9 mouse cellular contexts compared by ENCODE assay signal in the genomic region with DNA sequence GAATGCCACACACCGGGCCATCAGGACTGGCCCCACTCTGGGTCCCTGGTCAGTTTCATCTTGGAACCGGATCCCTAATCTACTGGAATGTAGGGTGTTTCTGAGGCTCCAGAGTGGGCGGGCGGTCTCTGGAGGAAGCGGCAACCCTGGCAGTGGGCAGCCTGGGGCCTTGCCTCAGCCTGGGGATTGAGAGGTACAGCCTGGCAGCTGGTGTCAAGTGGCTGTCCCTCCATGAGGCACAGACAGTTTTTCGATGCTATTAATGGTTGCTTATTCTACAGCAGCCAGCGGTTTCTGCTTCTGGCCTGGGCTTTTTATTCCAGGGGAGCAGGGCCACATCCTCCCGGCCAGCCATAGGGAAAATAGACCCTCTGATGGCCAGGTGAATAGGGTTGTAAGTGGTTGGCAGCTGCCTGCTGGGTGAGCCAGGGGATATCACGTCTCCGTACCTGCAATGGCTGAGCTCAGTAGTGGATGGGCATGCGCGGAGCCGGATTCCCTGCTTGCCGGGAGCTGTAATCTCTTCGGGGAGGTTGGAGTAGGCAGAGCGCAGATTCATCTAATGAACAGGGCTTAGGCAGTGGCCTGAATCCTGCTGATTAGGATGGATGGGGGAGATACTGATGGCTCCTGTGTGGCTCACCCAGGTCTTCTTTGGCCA. TPM values are rescaled to one million over a fixed set of nuclear protein-coding genes. Genes with fewer than 3 reads are reported as not detected.
DNase-seq lines count a peak whose midpoint lies in the region; ATAC-seq and TF ChIP-seq lines count a peak whose summit lies in the region.
"Had no signal": no experiment of that assay in that cellular context is flagged by ENCODE, and none has a peak within 500 bp of the region (broad histone marks: within the 10 kb centered on the region; RNA-seq: fewer than 3 reads in every experiment).

No protein-coding gene starts in this region.

- H3K27me3 ChIP-seq in heart, embryonic 10.5 days (ENCODE audit: insufficient read depth, poor library complexity, severe bottlenecking), result no peaks in the 10 kb centered on the region
- H3K27me3 ChIP-seq in hindbrain, embryonic 11.5 days (ENCODE audit: control insufficient read depth, insufficient read depth, low read length), result no peaks in the 10 kb centered on the region
- H3K27me3 ChIP-seq in midbrain, postnatal 0 days (ENCODE audit: insufficient read depth, low read length), result no peaks in the 10 kb centered on the region

- 58% methylated on average over 16 of the region's 16 CpGs for WGBS in heart, embryonic 10.5 days
- WGBS in hindbrain, embryonic 11.5 days, result 75% methylated on average over 16 of the region's 16 CpGs
- 47% methylated on average over 16 of the region's 16 CpGs for WGBS in midbrain, postnatal 0 days

- peaks cover 46% of the 10 kb centered on the region for H3K4me1 ChIP-seq in heart, embryonic 10.5 days
- H3K4me1 ChIP-seq in hindbrain, embryonic 11.5 days (replicated peaks; ENCODE audit: control insufficient read depth, insufficient read depth, low read length), result peaks cover 3% of the 10 kb centered on the region; the same call in 1 of the 2 replicates
- H3K4me1 ChIP-seq in midbrain, postnatal 0 days (ENCODE audit: insufficient read depth, low read length), result no peaks in the 10 kb centered on the region; the same call in 1 of the 2 replicates

- no peak for DNase-seq in heart, embryonic 10.5 days (ENCODE audit: low spot score)
- DNase-seq in heart, postnatal 36 days, result no peak
- DNase-seq in brain, adult 2 months (ENCODE audit: low read depth, low spot score), result peak; percentile 70
- no peak for DNase-seq in hindbrain, embryonic 11.5 days (ENCODE audit: low spot score)
- DNase-seq in midbrain, postnatal 0 days (ENCODE audit: low spot score), result peak; percentile 67
- no peak for DNase-seq in thymus, postnatal 4 days
- no peak for DNase-seq in adrenal gland, adult 8-10 months
- no peak for DNase-seq in embryo, embryonic 9.5 days (ENCODE audit: extremely low spot score)
- DNase-seq: cerebellum, postnatal 25 days had no signal

- no peak overlapping the region for H3K9ac ChIP-seq in hindbrain, embryonic 11.5 days (ENCODE audit: low read depth, low read length)
- H3K9ac ChIP-seq in midbrain, postnatal 0 days (replicated peaks; ENCODE audit: low read length, poor library complexity, severe bottlenecking), result no peak overlapping the region

- no peaks in the 10 kb centered on the region for H3K36me3 ChIP-seq in heart, embryonic 10.5 days
- no peaks in the 10 kb centered on the region for H3K36me3 ChIP-seq in hindbrain, embryonic 11.5 days (ENCODE audit: control insufficient read depth, insufficient read depth, low read length)
- H3K36me3 ChIP-seq in midbrain, postnatal 0 days (ENCODE audit: insufficient read depth, low read length), result no peaks in the 10 kb centered on the region

- TF ChIP-seq CTCF in midbrain, postnatal 0 days (IDR thresholded peaks at IDR 0.05), result no peak

- no peaks in the 10 kb centered on the region for H3K9me3 ChIP-seq in heart, embryonic 10.5 days
- H3K9me3 ChIP-seq in hindbrain, embryonic 11.5 days (ENCODE audit: control insufficient read depth, low read length), result no peaks in the 10 kb centered on the region
- H3K9me3 ChIP-seq in midbrain, postnatal 0 days (ENCODE audit: low read length), result no peaks in the 10 kb centered on the region

- H3K4me2 ChIP-seq in hindbrain, embryonic 11.5 days (replicated peaks; ENCODE audit: low read depth, low read length), result no peak overlapping the region
- H3K4me2 ChIP-seq in midbrain, postnatal 0 days (ENCODE audit: low read depth, low read length, poor library complexity, severe bottlenecking), result no peak overlapping the region

- no peak for ATAC-seq in hindbrain, embryonic 11.5 days (ENCODE audit: low FRiP score)
- peak; percentile 59; the same call in 1 of the 2 replicates for ATAC-seq in midbrain, postnatal 0 days (ENCODE audit: low FRiP score)

- intact Hi-C loops in heart, postnatal 36 days (cut with DNase I), result no loop called here

- peak overlapping the region; percentile 24 for H3K27ac ChIP-seq in heart, embryonic 10.5 days
- peak overlapping the region; percentile 48; the same call in 1 of the 2 replicates for H3K27ac ChIP-seq in hindbrain, embryonic 11.5 days (ENCODE audit: low read depth, low read length)
- peak overlapping the region; percentile 66 for H3K27ac ChIP-seq in midbrain, postnatal 0 days (ENCODE audit: low read depth, low read length)

- H3K4me3 ChIP-seq in heart, embryonic 10.5 days, result no peak overlapping the region; the same call in 1 of the 2 replicates
- H3K4me3 ChIP-seq in hindbrain, embryonic 11.5 days (ENCODE audit: low read depth, low read length), result no peak overlapping the region
- H3K4me3 ChIP-seq in midbrain, postnatal 0 days (ENCODE audit: low read depth, low read length), result no peak overlapping the region

RNA-seq across cellular contexts. Expression of gene Gse1, which starts 22.6 kb away (rescaled TPM):
- polyA plus RNA-seq in heart, embryonic 10.5 days (2016; fragmentation: Nextera tagmentation; extraction: Ambion mirVana), result 12.2 and 13.7 TPM in 2 replicates
- 10 to 100 TPM; 21.2 to 26.6 TPM for total RNA-seq in heart, postnatal 36 days (2021)
- 16.5 and 17.8 TPM in 2 replicates for polyA plus RNA-seq in hindbrain, embryonic 11.5 days (2014; fragmentation: Nextera tagmentation; extraction: Ambion mirVana)
- total RNA-seq in midbrain, postnatal 0 days (2014; rRNA removed), result 47.3 and 51.3 TPM in 2 replicates
- polyA plus RNA-seq in midbrain, postnatal 0 days (2015; fragmentation: Nextera tagmentation; extraction: Ambion mirVana), result 9.9 and 12.4 TPM in 2 replicates
- total RNA-seq in adrenal gland, adult 8-10 months (2022), result 10 to 100 TPM; 30.7 to 64.5 (median 48.4) TPM

Comparison
In these comparisons a context has a peak if more than half of its experiments do, and no peak if none do; other contexts are left out.
1. DNase-seq: peak in brain, adult 2 months (single experiment) and midbrain, postnatal 0 days (single experiment); none in heart, embryonic 10.5 days (single experiment), heart, postnatal 36 days (0 of 2), hindbrain, embryonic 11.5 days (single experiment), thymus, postnatal 4 days (single experiment), adrenal gland, adult 8-10 months (single experiment) and embryo, embryonic 9.5 days (single experiment).
2. Peak in every context shown above with its lines, with median percentiles within 50 percentile points of each other: H3K27ac ChIP-seq.